Mouse (Mus musculus) small intestine, adult 2 months (tissue): ENCODE measurements around the gene Adat3.

ENCODE experiments used
- CTCF ChIP-seq: fragments of 200-500 bp; IDR thresholded peaks from 2 replicates; pipeline ENCODE4 v1.5.1; 2012; ENCODE audit warnings: low read depth, mild to moderate bottlenecking, control low read depth, inconsistent platforms, low read length, moderate library complexity, mixed read lengths; ENCODE audit not compliant: insufficient replicate concordance, insufficient read length; ENCODE audit errors: extremely low read depth
- POLR2A ChIP-seq: fragments of 200-500 bp; IDR thresholded peaks from 2 replicates; pipeline ENCODE4 v1.6.1; 2012; ENCODE audit warnings: low read depth, mild to moderate bottlenecking, control low read depth, inconsistent platforms, low read length, moderate library complexity

- TF ChIP-seq POLR2A (no peak), CTCF (no peak)
Observed at GRCm38 (mm10) chr10:80570419-80570818, 32.3 kb upstream of the Adat3 start.
